Comparison of ENCODE assay signal across 20 mouse cellular contexts in genomic region chr3:30308081-30308480, GRCm38 (mm10).
A peak's percentile ranks its signal among the peaks of the same experiment; 100 is the strongest.
DNase-seq lines count a peak whose midpoint lies in the region; ATAC-seq and TF ChIP-seq lines count a peak whose summit lies in the region.
"Had no signal": no experiment of that assay in that cellular context is flagged by ENCODE, and none has a peak within 500 bp of the region (broad histone marks: within the 10 kb centered on the region; RNA-seq: fewer than 3 reads in every experiment).

No protein-coding gene starts in this region.

- no peaks in the 10 kb centered on the region for H3K27me3 ChIP-seq in heart, postnatal 0 days (ENCODE audit: control insufficient read depth, insufficient read depth, low read length)
- H3K27me3 ChIP-seq in lung, postnatal 0 days (replicated peaks; ENCODE audit: insufficient read depth, low read length) = no peaks in the 10 kb centered on the region
- H3K27me3 ChIP-seq in embryonic facial prominence, embryonic 11.5 days (ENCODE audit: control insufficient read depth, insufficient read depth, low read length) = no peaks in the 10 kb centered on the region
- H3K27me3 ChIP-seq in cerebellum, adult 2 months (ENCODE audit: control insufficient read depth, insufficient read depth, low read length) = no peaks in the 10 kb centered on the region; the same call in 1 of the 2 replicates
- H3K27me3 ChIP-seq: embryonic facial prominence, embryonic 13.5 days; heart, embryonic 12.5 days; neural tube, embryonic 15.5 days had no signal

- no peaks in the 10 kb centered on the region for H3K9me3 ChIP-seq in heart, postnatal 0 days (replicated peaks; ENCODE audit: control insufficient read depth, low read length)
- H3K9me3 ChIP-seq in lung, postnatal 0 days (ENCODE audit: low read length) = no peaks in the 10 kb centered on the region
- H3K9me3 ChIP-seq in embryonic facial prominence, embryonic 11.5 days (replicated peaks; ENCODE audit: control insufficient read depth, low read length) = no peaks in the 10 kb centered on the region
- H3K9me3 ChIP-seq: embryonic facial prominence, embryonic 13.5 days; forebrain, embryonic 10.5 days; heart, embryonic 12.5 days; midbrain, embryonic 10.5 days; neural tube, embryonic 15.5 days had no signal

- DNase-seq in heart, postnatal 0 days (ENCODE audit: low spot score) = no peak
- no peak for DNase-seq in heart, postnatal 25 days (ENCODE audit: low spot score)
- DNase-seq in lung, postnatal 0 days (ENCODE audit: low spot score) = no peak
- no peak for DNase-seq in lung, postnatal 14 days
- peak; percentile 42 for DNase-seq in embryonic facial prominence, embryonic 11.5 days (ENCODE audit: low spot score)
- no peak for DNase-seq in gastrocnemius, postnatal 25 days
- DNase-seq in urinary bladder, adult 2 months (ENCODE audit: low spot score) = no peak
- DNase-seq in cerebellum, adult 2 months = no peak
- DNase-seq: adrenal gland, postnatal 25 days; B cell, adult 2 months; cerebellum, adult 9-11 months; gastrocnemius, postnatal 36 days; kidney, adult 18-20 months; lung, postnatal 10 days; retina, postnatal 1 day had no signal

- H3K4me1 ChIP-seq in heart, postnatal 0 days (ENCODE audit: control insufficient read depth, insufficient read depth) = no peaks in the 10 kb centered on the region
- H3K4me1 ChIP-seq in lung, postnatal 0 days (ENCODE audit: insufficient read depth, low read depth, low read length) = no peaks in the 10 kb centered on the region
- no peaks in the 10 kb centered on the region for H3K4me1 ChIP-seq in embryonic facial prominence, embryonic 11.5 days (ENCODE audit: control insufficient read depth, insufficient read depth, low read length)
- no peaks in the 10 kb centered on the region for H3K4me1 ChIP-seq in cerebellum, adult 2 months (ENCODE audit: control insufficient read depth, insufficient read depth, low read length)

- no peak overlapping the region for H3K4me3 ChIP-seq in heart, postnatal 0 days (ENCODE audit: low read depth, low read length)
- H3K4me3 ChIP-seq in lung, postnatal 0 days (ENCODE audit: low read depth, low read length) = no peak overlapping the region
- H3K4me3 ChIP-seq in embryonic facial prominence, embryonic 11.5 days (ENCODE audit: low read depth, low read length) = no peak overlapping the region
- H3K4me3 ChIP-seq in cerebellum, adult 2 months (replicated peaks; ENCODE audit: insufficient read depth, low read depth, low read length) = no peak overlapping the region
- H3K4me3 ChIP-seq: embryonic facial prominence, embryonic 13.5 days; forebrain, embryonic 10.5 days; heart, embryonic 12.5 days; midbrain, embryonic 10.5 days; neural tube, embryonic 15.5 days had no signal

- TF ChIP-seq CTCF in heart, postnatal 0 days (IDR thresholded peaks at IDR 0.05; ENCODE audit: low read depth) = peak; percentile 21; the same call in 1 of the 2 replicates
- TF ChIP-seq CTCF in lung, postnatal 0 days (IDR thresholded peaks at IDR 0.05) = peak; percentile 44
- no peak for TF ChIP-seq CTCF in cerebellum, adult 2 months (IDR thresholded peaks at IDR 0.05; ENCODE audit: borderline replicate concordance, insufficient read depth, low read depth, low read length)

- TF ChIP-seq EP300 in heart, postnatal 0 days (IDR thresholded peaks at IDR 0.05; ENCODE audit: low read depth) = no peak
- no peak for TF ChIP-seq EP300 in lung, postnatal 0 days (IDR thresholded peaks at IDR 0.05)

- WGBS in heart, postnatal 0 days = 47% methylated on average over 4 of the region's 4 CpGs
- 58% methylated on average over 4 of the region's 4 CpGs for WGBS in lung, postnatal 0 days
- 37% methylated on average over 4 of the region's 4 CpGs for WGBS in embryonic facial prominence, embryonic 11.5 days
- 55% methylated on average over 4 of the region's 4 CpGs for WGBS in cerebellum, adult 2 months

- H3K27ac ChIP-seq in heart, postnatal 0 days (ENCODE audit: low read depth) = no peak overlapping the region
- no peak overlapping the region for H3K27ac ChIP-seq in lung, postnatal 0 days (ENCODE audit: low read length)
- H3K27ac ChIP-seq in embryonic facial prominence, embryonic 11.5 days (replicated peaks; ENCODE audit: low read depth, low read length) = no peak overlapping the region
- H3K27ac ChIP-seq in cerebellum, adult 2 months (ENCODE audit: insufficient read depth, low read length) = no peak overlapping the region
- H3K27ac ChIP-seq: embryonic facial prominence, embryonic 13.5 days; forebrain, embryonic 10.5 days; midbrain, embryonic 10.5 days; neural tube, embryonic 15.5 days had no signal

- no peaks in the 10 kb centered on the region for H3K36me3 ChIP-seq in heart, postnatal 0 days (replicated peaks; ENCODE audit: control insufficient read depth, insufficient read depth, low read length)
- no peaks in the 10 kb centered on the region for H3K36me3 ChIP-seq in lung, postnatal 0 days (ENCODE audit: insufficient read depth, low read length)
- no peaks in the 10 kb centered on the region for H3K36me3 ChIP-seq in embryonic facial prominence, embryonic 11.5 days (replicated peaks; ENCODE audit: control insufficient read depth, insufficient read depth, low read depth, low read length)
- H3K36me3 ChIP-seq: embryonic facial prominence, embryonic 13.5 days; forebrain, embryonic 10.5 days; heart, embryonic 12.5 days; midbrain, embryonic 10.5 days; neural tube, embryonic 15.5 days had no signal

- no peak for TF ChIP-seq POLR2A in cerebellum, adult 2 months (IDR thresholded peaks at IDR 0.05; ENCODE audit: borderline replicate concordance, insufficient read depth, low read length)

- no peak overlapping the region for H3K4me2 ChIP-seq in heart, postnatal 0 days (ENCODE audit: low read depth, low read length)
- H3K4me2 ChIP-seq in lung, postnatal 0 days (replicated peaks; ENCODE audit: low read depth, low read length) = no peak overlapping the region
- H3K4me2 ChIP-seq in embryonic facial prominence, embryonic 11.5 days (ENCODE audit: low read depth, low read length) = no peak overlapping the region
- H3K4me2 ChIP-seq: embryonic facial prominence, embryonic 13.5 days; heart, embryonic 12.5 days; neural tube, embryonic 15.5 days had no signal

- no peak overlapping the region for H3K9ac ChIP-seq in heart, postnatal 0 days (replicated peaks; ENCODE audit: low read depth, low read length)
- no peak overlapping the region for H3K9ac ChIP-seq in lung, postnatal 0 days (replicated peaks; ENCODE audit: low read depth)
- H3K9ac ChIP-seq in embryonic facial prominence, embryonic 11.5 days (replicated peaks; ENCODE audit: low read length) = no peak overlapping the region
- H3K9ac ChIP-seq: embryonic facial prominence, embryonic 13.5 days; heart, embryonic 12.5 days; neural tube, embryonic 15.5 days had no signal

- ATAC-seq in heart, postnatal 0 days (ENCODE audit: insufficient read depth, low read depth) = no peak
- no peak for ATAC-seq in lung, postnatal 0 days
- no peak for ATAC-seq in embryonic facial prominence, embryonic 11.5 days (replicated peaks; ENCODE audit: insufficient number of reproducible peaks, low FRiP score, low TSS enrichment, low read depth)

- intact Hi-C loops in heart, postnatal 25 days (cut with DNase I) = loop anchor here (10.0 kb wide), 1 partner anchor 293 kb away; no protein-coding TSS in a partner anchor
